Mouse (Mus musculus): ENCODE measurements at regions not wholly inside any gene's neighbourhood (a gene's known extent, or its start where the extent isn't known, plus 50 kb on each side); places are given as distances from the start of the nearest gene placed in this dataset.

DNA sequence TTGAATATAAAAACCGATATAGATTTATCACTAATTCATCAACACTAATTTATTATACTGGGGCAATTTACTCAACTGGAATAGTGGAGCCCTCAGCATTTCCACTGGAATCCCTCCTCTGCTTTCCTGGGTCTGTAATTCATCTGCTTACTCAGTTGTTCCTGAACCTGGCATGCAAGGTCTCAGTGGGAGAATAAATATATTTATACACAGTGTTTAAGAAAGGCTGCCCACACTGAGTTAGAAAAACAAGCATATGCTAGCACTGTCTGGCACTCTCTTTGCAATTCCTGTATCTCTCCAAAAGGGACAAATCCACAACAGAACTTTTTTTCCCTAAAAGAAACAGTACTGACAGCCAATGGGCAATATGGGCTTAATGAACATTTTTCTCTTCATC lies 100.1 kb upstream of the Gm10192 start:
- DNase-seq (ENCODE audit: low spot score in 2 of 2): peak; percentile 1 to 15

DNA sequence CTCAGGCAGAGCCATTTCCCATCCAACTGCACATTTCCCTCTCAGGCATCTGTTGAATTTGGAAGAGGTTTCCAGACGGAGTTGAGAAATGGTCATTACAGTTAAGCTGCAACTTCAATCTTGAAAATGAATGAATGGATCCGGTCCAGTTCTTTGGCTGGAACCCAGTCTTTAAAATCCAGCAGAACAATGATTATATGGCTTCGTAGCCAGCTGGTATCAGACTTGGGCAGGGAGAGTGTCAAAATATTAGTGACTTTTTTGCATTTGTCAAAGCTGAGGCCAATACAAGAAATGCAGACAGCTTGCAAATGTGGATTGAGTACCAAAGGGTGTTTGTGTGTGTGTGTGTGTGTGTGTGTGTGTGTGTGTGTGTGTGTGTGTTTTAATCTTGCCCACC lies 99.7 kb upstream of the Gm10192 start:
- DNase-seq (ENCODE audit: low spot score in 2 of 2): peak; percentile 2 to 60

DNA sequence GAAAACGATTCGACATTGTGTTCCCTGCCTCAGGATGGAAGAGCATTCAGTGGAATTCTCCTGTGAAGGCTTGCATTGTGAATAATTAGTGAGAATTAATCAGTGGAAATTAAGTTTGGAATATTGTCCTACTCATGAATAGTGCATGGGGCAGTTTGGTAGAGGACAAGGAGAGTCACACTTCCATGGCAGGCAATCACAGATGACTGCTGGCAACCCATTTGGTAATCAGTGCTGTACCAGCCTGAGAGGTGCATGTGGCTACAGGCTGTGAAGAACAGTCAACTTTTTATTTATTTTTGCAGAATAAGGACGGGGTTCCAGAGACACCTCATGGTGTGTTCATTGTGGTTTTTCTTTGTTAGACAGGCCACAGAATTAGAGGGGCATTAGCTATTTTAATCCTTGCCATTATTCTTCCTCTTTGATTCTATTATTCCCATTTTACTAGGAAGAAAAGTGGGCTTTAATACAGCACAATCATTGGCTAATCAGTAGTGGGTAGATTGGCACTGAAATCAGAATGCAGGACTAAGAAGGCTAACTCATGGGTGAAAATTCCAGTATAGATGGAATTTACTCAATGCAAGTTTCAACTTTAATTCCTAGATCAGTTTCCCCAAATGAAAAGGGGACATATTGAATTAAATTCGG lies 98.3 kb upstream of the Gm10192 start:
- peak in 1 of 2 experiments; percentile 37 for DNase-seq (ENCODE audit: low spot score in 2 of 2)

DNA sequence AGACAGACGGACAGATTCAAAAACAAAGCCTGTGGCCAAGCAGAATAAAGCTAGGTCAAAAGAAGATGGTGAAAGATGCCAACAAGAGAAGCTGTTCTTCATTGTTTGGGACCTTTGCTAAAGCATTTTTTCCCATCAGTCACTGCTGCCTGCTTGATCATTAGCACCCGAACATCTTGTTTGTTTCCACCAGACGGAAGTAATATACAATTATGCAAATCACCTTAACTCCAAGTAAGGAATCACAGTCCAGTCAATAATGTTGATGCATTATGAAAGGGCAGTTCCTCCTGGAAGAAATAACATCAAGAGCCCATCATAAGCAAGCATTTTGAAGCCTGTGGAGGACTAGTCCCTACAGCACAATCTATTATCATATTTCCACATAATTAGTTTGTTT lies 97.7 kb upstream of the Gm10192 start:
- no peak for DNase-seq (ENCODE audit: low spot score in 2 of 2)

DNA sequence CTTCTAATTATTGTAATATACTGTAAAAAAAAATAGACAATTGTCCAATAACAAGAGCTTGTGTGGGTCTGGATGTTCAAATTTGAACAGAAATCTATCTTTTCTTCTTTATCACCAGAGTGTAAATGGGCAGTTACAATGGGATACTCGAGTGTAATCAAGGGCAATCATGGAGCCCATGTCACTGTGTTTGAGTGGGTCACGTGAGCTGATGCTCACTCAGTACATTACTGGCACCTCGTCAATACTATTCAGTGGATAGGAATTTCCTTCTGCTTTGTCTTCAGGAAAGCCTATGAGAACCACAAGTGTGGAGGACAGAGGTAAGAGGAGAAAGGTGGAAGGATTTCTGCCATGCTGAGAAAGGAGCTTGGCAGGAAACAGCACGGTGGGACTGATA lies 54.0 kb upstream of the Gm10192 start:
- no peak for DNase-seq (ENCODE audit: low spot score in 2 of 2)

DNA sequence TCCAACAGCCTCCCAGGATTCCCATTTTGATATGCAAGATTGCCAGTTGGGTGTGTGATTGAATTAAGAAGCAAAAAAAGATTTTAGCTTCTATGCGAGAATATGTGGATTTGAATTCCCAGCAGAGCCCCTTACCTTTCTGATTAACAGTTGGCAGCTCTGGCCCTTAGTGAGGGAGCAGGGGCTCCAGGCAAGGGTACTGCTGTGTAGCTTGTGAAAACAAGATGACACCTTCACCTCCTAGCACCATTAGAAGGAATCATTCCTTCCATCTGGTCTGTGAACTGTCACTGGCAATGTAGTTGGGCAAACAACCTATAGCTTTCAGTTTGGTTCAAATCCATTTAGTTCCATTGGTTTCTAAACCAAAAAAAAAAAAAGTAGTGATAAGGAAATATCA lies 53.4 kb upstream of the Gm10192 start:
- no peak for DNase-seq (ENCODE audit: low spot score in 2 of 2)

DNA sequence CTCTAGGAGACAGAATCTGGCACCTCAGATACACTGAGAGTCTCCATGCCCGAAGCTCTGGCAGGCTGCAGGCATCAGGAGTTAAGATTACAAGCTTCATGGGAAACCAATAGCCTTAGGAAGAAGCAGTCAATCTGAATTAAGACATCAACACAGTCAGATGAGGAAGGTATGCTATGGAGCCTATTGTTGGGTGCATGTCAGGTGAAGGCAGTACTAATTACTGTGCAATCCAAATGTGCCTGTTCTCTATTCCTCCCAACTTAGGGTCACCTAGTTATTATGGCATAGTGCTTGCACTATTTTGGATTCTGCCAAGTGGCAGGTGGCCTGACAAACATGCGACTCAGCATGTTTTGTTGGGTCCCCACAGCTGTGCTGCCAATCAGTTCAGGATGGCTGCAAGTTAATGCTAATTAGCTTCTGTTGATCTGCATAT lies 53.0 kb upstream of the Gm10192 start:
- DNase-seq (ENCODE audit: low spot score in 2 of 2): peak; percentile 37 to 77
